Mouse (Mus musculus): Measurements from ENCODE around the gene Mmel1.

Mmel1 gene

DNA sequence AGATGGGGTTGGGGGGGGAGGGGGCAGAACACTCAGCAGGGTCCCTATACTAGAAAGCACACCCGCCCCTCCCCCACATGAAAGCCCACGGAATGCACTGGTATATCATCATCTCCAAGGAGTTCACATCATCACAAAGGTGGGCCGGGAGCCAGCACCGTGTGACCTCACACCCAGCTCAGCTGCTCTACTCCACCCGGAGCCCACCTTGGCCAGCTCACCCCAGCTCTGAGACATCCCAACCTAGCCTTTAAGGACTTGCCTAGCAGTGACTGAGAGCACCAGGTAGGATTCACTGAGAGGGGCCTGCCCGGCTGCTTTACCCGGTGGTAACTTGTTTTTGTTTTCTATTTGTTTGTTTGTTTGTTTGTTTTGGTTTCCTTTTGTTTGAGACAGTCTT is at the start of gene Mmel1:
Gene Mmel1 (plus strand): TSS at position 146 of the 400 bp plus-strand sequence.
- DNase-seq (ENCODE audit: low read depth): no peak

- peak; percentile 13 for DNase-seq (ENCODE audit: low read depth)
Observed at GRCm38 (mm10) chr4:154825662-154826061, 43.7 kb upstream of the Mmel1 start.

DNA sequence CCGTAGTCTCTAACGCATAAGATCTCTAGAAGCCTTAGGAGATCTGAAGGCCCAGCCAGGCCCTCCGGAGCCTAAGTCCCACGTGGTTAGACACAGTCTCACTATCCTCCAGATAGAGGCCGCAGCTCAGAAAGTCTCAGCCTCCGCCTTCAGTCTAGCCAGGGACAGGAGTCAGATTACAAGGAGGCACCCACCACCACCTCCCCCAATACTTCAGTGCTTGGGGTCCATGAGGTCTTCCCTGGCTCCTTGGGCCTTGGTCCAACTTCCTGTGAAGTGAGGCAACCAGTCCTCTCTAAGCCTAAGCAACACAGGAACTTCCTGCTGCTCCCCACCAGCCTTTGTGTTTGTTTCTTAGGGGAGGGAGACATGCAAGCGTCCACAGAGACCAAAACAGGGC is 43.2 kb upstream of the Mmel1 start:
- DNase-seq (ENCODE audit: low read depth): no peak

DNA sequence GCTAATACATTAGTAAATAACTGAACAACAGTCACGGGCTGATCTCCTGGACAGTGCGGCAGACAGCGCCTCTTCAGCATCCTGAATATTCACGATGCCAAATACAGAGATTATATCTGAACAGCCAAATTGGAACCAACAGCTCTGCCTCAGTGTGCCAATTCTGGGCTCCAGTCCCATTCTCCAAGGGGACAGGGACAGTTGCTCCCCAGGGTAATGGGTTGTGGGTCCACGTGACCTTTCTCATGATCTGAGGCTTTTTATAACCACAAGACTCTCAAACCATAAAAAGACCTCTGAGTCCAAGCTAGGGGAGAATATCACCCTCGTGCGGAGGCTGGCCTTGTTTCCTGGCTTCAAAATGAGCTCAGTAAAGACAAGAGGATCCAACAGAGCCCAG is 42.2 kb upstream of the Mmel1 start:
- DNase-seq (ENCODE audit: low read depth): no peak

DNA sequence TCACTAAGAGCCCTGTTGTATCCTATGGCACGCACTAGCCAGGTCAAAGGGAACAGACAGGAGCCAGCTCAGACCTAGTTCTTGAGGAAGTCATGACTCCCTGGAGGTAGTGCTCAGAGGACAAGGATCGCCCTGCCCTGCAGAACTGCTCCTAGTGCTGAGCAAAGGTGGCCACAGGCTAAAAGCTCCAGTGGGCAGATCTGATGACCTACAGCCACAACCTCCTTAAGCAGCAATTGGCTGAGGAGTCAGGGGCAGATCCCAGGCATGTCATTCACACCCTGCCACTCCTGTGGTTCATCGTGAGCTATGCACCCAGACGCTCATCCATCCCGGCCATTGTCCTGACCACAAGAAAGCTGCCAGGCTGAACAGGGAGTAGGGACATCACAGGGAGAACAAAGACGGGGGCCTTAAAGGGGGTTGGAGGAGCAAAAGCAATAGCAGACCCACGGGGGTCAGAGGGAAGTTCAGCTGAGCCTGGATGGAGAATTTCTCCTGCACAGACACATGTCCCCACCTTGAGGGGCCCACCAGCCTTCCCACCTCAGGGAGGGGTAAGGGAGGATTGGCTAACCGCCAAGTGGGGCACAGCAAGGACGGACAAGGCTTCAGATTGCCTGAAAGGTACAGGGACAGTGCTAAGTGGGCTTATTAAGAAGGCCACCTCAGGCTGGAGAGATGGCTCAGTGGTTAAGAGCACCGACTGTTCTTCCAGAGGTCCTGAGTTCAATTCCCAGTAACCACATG is 41.3 kb upstream of the Mmel1 start:
- DNase-seq (ENCODE audit: low read depth): no peak

DNA sequence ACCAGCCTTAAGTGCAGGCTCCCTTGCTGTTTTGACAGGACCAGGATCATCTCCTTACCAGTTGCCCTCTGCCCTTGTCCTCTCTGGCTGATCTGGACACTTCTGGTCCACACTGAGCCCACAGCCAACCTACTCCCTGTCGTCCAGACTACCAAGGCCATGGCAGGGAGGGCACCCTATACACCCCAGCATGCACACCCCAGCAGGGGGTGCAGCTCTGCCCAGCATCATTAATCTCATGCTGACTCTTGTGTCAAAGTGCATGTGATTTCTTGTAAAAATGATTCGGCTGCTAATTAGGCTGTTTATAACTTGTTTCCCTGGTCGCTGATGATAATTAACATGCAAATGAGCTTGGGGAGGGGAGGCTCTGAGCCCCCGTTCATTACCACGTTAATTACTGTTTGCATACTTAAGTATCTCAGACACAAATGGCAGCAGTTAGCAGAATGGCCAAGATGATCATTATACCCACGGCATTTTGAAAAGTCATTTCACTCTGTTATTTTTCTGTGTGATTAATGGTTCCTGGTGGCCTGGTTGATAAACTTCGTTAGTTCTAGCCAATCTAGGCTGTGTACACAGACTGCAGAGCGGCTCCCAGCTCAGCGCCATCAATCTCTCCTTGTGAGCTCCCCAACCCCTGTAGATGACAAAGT is 37.3 kb upstream of the Mmel1 start:
- no peak for DNase-seq (ENCODE audit: low read depth)

- no peak for DNase-seq (ENCODE audit: low read depth)
Observed at GRCm38 (mm10) chr4:154836183-154836915, 33.0 kb upstream of the Mmel1 start.

DNA sequence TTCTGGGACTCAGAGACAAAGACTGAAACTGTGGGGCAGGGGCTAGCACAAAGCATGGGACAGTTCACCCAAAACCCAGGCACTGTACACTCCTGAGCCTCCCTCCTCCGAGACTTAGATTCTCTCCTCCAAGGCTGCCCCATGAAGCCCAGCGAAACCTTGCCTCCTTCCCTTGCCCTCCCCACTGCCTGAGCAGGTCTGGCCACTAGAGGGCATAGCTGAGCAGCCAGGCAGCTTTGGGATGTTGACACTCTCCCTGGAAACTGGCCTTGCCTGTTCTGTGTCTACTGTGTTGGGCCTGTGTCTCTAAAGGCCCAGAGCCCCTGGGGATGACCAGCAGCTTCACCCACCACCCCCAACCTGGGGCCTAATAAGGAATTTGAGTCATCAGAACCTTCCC is 32.2 kb upstream of the Mmel1 start, which contains the start of gene Ttc34:
Gene Ttc34 (plus strand): TSS at position 290 of the 400 bp plus-strand sequence.
- peak; percentile 59 for DNase-seq (ENCODE audit: low read depth)

- DNase-seq (ENCODE audit: low read depth): no peak
Observed at GRCm38 (mm10) chr4:154838741-154839140, 30.6 kb upstream of the Mmel1 start.

DNA sequence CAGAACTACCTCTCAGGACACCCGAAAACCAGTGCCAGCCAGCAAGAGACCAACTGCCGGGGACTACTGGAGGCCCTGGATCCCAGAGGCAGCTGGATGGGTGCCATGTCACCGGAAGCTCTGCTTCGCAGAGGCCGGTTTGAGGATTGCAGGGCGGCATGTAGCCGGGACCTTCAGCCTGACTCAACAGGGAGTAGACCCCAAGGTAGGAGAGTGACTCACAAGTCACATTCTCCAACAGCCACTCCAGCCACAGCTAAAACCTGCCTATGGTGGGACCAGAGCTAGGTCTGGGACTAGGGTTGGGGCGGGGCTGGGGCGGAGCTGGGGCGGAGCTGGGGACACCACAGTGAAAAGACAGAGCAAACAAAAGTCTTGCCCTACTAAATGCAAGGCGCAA is 30.0 kb upstream of the Mmel1 start:
- DNase-seq (ENCODE audit: low read depth): peak; percentile 31

DNA sequence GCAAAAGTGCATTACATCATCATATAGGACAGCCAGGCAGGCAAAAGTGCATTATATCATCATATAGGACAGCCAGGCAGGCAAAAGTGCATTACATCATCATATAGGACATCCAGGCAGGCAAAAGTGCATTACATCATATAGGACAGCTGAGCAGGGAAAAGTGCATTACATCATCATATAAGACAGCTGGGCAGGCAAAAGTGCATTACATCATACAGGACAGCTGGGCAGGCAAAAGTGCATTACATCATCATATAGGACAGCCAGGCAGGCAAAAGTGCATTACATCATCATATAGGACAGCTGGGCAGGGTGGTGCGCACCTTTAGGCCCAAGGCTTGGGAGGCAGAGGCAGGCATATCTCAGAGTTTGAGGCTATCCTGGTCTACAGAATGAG is 16.7 kb upstream of the Mmel1 start:
- no peak for DNase-seq (ENCODE audit: low read depth)

DNA sequence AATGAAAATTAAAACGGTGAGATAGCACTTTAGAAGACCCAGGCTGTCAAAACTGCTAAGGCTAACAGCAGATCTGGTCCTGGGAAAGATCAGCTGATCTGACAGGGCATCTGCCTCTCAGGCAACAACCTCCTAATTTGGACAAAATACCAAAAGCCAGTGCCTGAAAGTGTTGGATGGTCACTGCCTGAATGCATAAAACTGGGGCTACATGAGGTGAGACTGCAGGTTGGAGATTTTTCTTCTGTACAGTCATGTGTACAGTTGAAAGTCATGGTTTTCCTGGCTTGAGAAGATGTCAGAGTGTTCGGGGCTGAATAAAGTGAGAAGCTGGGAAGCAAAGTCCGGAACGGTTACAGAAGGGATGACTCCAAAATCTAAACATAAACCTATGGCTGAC is 15.5 kb upstream of the Mmel1 start:
- DNase-seq (ENCODE audit: low read depth): no peak

- DNase-seq (ENCODE audit: low read depth): no peak
Observed at GRCm38 (mm10) chr4:154854676-154855345, 14.6 kb upstream of the Mmel1 start.

DNA sequence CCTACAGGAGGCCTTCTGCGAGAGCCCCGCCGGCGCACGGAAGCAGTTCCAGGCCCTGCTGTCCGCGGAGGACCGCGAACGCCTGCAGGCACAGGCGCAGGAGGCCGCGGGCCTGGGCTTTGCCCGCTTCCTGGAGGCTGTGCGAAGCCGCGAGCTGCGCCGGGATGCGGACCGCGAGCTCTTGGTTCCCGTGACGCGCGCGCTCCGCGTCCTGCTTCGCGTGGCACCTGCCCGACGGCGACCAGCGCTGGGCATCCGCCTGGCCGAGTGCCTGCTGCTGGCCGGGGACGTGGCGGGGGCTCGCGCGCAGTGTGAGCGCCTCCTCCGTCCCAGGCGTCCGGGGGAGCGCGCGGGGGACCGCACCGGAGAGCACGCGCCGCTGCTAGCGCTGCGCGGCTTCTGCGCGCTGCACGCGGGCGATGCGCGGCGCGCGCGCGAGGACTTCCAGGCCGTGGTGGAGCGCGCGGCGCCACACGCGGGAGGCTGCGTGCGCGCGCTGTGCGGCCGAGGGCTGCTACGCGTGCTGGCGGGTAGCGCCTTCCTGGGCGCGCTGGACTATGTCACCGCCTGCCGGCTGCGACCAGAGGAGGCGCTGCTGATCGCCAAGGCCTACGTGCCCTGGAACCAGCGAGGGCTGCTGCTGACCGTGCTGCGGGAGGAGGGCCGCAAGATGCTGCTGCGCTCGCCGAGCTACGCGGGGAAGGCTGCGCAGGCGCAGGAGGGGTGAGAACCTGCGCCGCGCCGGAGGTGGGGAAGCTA is 13.5 kb upstream of the Mmel1 start:
- DNase-seq (ENCODE audit: low read depth): no peak

DNA sequence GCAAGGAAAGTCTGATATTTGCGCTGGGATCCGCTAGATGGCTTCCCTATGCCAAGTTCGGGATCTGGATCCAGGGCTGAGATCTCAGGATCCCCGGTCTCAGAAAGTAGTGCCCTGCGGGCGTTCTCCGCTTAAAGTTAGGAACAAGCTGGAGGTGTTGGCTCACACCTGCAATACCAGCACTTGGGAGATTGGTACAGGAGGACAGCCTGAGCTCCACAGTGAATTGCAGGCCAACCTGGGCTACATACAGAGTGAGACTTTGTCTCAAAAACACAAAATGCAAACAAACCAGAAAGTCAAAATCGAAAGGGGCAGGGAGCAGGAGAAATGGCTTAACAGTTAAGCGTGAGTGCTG is 12.9 kb upstream of the Mmel1 start:
- no peak for DNase-seq (ENCODE audit: low read depth)

GRCm38 (mm10) chr4:154856882-154857281 is 12.5 kb upstream of the Mmel1 start:
- DNase-seq (ENCODE audit: low read depth): no peak

GRCm38 (mm10) chr4:154857366-154858240 is 11.8 kb upstream of the Mmel1 start:
- no peak for DNase-seq (ENCODE audit: low read depth)

DNA sequence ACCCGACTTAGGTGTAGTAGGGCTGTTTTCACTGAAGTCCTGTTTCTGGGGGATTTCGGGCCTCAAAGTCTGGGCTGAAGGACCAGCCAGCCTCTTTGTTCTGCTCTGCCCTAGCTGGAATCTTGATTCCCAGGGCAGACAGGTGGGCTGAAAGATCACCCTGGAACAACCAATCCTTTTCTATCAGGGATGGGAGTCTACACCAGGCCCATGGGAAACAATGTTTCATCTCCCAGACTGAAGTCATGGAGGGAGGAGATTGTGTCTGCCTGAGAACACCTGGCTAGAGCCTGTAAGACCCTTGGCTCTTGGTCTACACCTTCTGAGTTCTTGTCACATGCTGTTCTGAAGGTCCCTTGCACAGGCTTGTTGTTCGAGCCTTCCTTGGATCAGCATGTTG is 10.8 kb upstream of the Mmel1 start:
- DNase-seq (ENCODE audit: low read depth): no peak

- no peak for DNase-seq (ENCODE audit: low read depth)
Observed at GRCm38 (mm10) chr4:154861967-154862366, 7.4 kb upstream of the Mmel1 start.

- no peak for DNase-seq (ENCODE audit: low read depth)
Observed at GRCm38 (mm10) chr4:154863436-154863935, 5.9 kb upstream of the Mmel1 start.

All from c-Kit-positive CD71-positive TER-119-negative erythroid progenitor cells, embryonic 14.5 days (primary cell).